Mouse (Mus musculus) neural tube, embryonic 12.5 days (tissue): ENCODE measurements at regions not wholly inside any gene's neighbourhood (a gene's known extent, or its start where the extent isn't known, plus 50 kb on each side); places are given as distances from the start of the nearest gene placed in this dataset.

Experiments
- ATAC-seq: fragments of 200-750 bp; cut with Nextera tagmentation; 2 replicates; pipeline ENCODE4 v1.8.0; 2017; ENCODE audit warnings: low read depth, mild to moderate bottlenecking, moderate TSS enrichment, moderate library complexity; ENCODE audit not compliant: low FRiP score
- H3K27ac ChIP-seq: fragments of 300-500 bp; sonication (generic); 2 replicates; pipeline ENCODE4 v1.5.1; 2016
- H3K27me3 ChIP-seq: fragments of 300-500 bp; sonication (generic); replicated peaks from 2 replicates; pipeline ENCODE4 v1.6.1; 2016; ENCODE audit warnings: mild to moderate bottlenecking
- H3K36me3 ChIP-seq: fragments of 300-500 bp; sonication (generic); 2 replicates; pipeline ENCODE4 v1.6.1; 2016; ENCODE audit warnings: mild to moderate bottlenecking
- H3K4me1 ChIP-seq: fragments of 300-500 bp; sonication (generic); 2 replicates; pipeline ENCODE4 v1.6.1; 2016
- H3K4me2 ChIP-seq: fragments of 300-500 bp; sonication (generic); replicated peaks from 2 replicates; pipeline ENCODE4 v1.6.1; 2016; ENCODE audit warnings: mild to moderate bottlenecking
- H3K4me3 ChIP-seq: fragments of 300-500 bp; sonication (generic); 2 replicates; pipeline ENCODE4 v1.5.1; 2016
- H3K9ac ChIP-seq: fragments of 300-500 bp; sonication (generic); 2 replicates; pipeline ENCODE4 v1.6.1; 2016; ENCODE audit warnings: mild to moderate bottlenecking
- H3K9me3 ChIP-seq: fragments of 300-500 bp; sonication (generic); 2 replicates; pipeline ENCODE4 v1.6.1; 2016; ENCODE audit warnings: mild to moderate bottlenecking
- WGBS: fragments of 180-500 bp; shearing (Covaris S2); methylation state at CpG from one replicate; pipeline ENCODE4 v1.1.7; 2016; 5-methylcytosine and 5-hydroxymethylcytosine counted together

- Histone ChIP-seq H3K4me3 (no peak overlapping the region), H3K27me3 (no peaks in the 10 kb centered on the region), H3K9me3 (no peaks in the 10 kb centered on the region), H3K27ac (no peak overlapping the region), H3K4me2 (no peak overlapping the region), H3K4me1 (no peaks in the 10 kb centered on the region), H3K9ac (no peak overlapping the region), H3K36me3 (no peaks in the 10 kb centered on the region)
- WGBS = 91% methylated on average over 7 of the region's 7 CpGs
- no peak for ATAC-seq
Observed at GRCm38 (mm10) chr3:141279041-141279554, 66.9 kb upstream of the Pdha2 start.

GRCm38 (mm10) chr3:141293802-141294201 is 81.6 kb upstream of the Pdha2 start:
- WGBS = 83% methylated on average over 2 of the region's 2 CpGs
- ATAC-seq = no peak
- no peaks in the 10 kb centered on the region for H3K36me3 ChIP-seq
- H3K4me2 ChIP-seq = no peak overlapping the region
- H3K27ac ChIP-seq = no peak overlapping the region
- no peaks in the 10 kb centered on the region for H3K27me3 ChIP-seq
- H3K4me1 ChIP-seq = no peaks in the 10 kb centered on the region
- no peak overlapping the region for H3K9ac ChIP-seq
- no peaks in the 10 kb centered on the region for H3K9me3 ChIP-seq
- no peak overlapping the region for H3K4me3 ChIP-seq

GRCm38 (mm10) chr3:141296897-141297296 is 84.7 kb upstream of the Pdha2 start:
- Histone ChIP-seq H3K4me2 (no peak overlapping the region), H3K9ac (no peak overlapping the region), H3K27ac (no peak overlapping the region), H3K4me1 (no peaks in the 10 kb centered on the region), H3K4me3 (no peak overlapping the region), H3K36me3 (no peaks in the 10 kb centered on the region), H3K9me3 (no peaks in the 10 kb centered on the region), H3K27me3 (no peaks in the 10 kb centered on the region)
- no peak for ATAC-seq

DNA sequence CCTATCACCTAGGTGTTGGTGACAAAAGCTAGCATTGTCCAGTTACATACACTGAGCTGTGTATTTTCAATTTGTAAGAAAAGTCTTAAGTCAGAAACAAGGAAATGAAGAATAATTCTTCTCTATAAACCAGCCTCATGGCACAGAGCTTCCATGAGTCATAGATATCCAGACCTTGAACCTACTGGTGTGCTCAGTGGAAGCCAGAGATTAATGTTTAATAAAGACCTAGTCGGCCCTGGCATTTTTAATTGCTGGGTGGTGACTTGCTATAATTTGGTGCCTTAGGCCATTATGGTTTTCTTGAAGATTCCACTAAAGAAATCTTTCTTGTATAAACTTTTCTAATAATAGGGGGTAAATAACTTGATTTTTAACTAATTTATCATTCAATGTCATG is 87.6 kb upstream of the Pdha2 start:
- Histone ChIP-seq H3K27me3 (no peaks in the 10 kb centered on the region), H3K36me3 (no peaks in the 10 kb centered on the region), H3K4me2 (no peak overlapping the region), H3K27ac (no peak overlapping the region), H3K9ac (no peak overlapping the region), H3K4me3 (no peak overlapping the region), H3K4me1 (no peaks in the 10 kb centered on the region), H3K9me3 (no peaks in the 10 kb centered on the region)
- ATAC-seq = no peak
- 96% methylated on average over 1 of the region's 1 CpGs for WGBS

DNA sequence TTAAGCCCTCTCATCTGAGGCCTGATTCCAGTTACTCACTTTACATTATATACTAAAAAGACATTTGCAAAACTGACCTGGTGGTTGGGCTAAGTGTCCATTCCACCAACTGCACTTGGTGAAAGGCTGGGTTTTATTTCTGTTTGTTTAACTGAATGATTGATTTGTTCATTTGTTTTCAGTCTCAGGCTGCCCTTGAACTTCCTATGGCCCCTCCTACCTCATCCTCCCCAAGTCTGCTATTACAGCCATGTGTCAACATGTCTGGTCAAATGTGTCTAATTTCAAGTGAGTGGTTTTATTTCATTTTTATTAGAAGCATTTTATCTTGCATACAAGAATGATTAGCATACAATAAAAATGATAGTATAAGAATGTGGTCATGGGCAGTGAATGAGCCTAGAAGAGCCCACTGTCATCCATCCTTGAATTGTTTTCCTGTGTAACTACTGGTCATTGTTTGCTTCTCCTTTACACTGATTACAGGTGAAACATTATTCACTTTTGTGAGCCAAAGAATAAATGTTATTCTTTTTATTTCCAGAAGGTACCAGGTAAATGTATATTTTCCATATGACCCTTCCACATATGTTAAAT is 121.5 kb upstream of the Pdha2 start:
- Histone ChIP-seq H3K4me2 (no peak overlapping the region), H3K27me3 (no peaks in the 10 kb centered on the region), H3K4me3 (no peak overlapping the region), H3K4me1 (no peaks in the 10 kb centered on the region), H3K27ac (no peak overlapping the region), H3K9me3 (no peaks in the 10 kb centered on the region), H3K9ac (no peak overlapping the region), H3K36me3 (no peaks in the 10 kb centered on the region)
- no peak for ATAC-seq

DNA sequence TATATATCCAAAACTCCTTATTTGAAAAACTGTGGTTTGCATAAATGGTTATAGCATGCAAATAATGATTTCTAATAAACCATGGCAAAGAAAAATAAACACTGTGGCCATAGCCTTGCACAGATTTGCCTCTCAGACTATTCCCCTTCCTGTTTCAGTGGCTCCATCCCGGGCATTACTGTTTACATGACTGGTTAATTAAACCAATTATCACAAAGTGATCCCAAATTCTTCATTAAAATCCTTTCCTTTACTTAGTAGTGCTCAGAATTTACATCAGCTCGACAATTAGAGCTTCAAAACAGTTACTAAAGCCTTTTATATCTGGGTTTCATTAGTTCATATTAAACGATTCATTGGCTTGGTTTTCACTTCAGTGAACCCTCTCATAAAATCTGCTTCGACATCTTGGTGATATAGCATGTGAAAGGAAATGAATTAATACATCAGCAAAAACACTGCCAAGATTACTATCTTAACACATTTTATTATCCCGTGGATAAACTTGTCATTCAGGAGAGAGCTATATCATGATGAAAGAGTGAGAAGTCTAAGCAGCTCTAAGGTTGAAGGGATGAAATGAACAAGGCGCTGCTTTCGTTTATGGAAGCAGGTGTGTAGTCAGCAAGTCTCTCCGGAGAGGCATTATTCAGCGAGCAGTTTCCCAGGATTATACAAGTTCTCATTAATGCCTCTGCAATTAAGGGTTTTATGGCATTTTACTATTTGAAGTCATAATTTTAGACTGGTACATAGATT is 126.2 kb upstream of the Pdha2 start:
- Histone ChIP-seq H3K27ac (no peak overlapping the region), H3K27me3 (no peaks in the 10 kb centered on the region), H3K9me3 (no peaks in the 10 kb centered on the region), H3K4me2 (no peak overlapping the region), H3K36me3 (no peaks in the 10 kb centered on the region), H3K9ac (no peak overlapping the region), H3K4me1 (no peaks in the 10 kb centered on the region), H3K4me3 (no peak overlapping the region)
- peak; percentile 37; the same call in 1 of the 2 replicates for ATAC-seq
- WGBS = 62% methylated on average over 9 of the region's 9 CpGs

GRCm38 (mm10) chr3:141353961-141354360 is 111.1 kb upstream of the Unc5c start:
- Histone ChIP-seq H3K4me1 (no peaks in the 10 kb centered on the region), H3K9me3 (no peaks in the 10 kb centered on the region), H3K27me3 (no peaks in the 10 kb centered on the region), H3K36me3 (no peaks in the 10 kb centered on the region), H3K27ac (no peak overlapping the region), H3K4me3 (no peak overlapping the region), H3K9ac (no peak overlapping the region), H3K4me2 (no peak overlapping the region)
- 87% methylated on average over 1 of the region's 1 CpGs for WGBS
- no peak for ATAC-seq

DNA sequence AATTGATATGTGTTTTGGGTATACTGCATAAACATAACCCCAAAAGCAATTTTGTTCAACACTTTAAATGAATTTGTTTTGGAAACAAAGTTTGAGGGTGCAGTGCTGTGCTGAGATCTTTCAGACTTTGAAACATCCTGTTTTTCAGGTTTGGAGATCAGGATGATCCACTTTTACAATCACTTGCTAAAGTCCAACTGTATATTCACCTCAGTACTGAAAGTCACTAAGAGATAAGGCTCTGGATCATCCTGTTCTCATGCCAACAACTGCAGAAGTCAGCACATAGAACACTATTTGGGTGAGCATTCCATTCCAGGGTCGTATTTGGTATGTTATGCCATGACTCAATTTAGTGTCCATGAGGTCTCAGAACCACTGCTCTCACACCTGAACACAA is 72.0 kb upstream of the Unc5c start:
- Histone ChIP-seq H3K36me3 (no peaks in the 10 kb centered on the region), H3K4me1 (no peaks in the 10 kb centered on the region), H3K9ac (no peak overlapping the region), H3K9me3 (no peaks in the 10 kb centered on the region), H3K4me3 (no peak overlapping the region), H3K27me3 (no peaks in the 10 kb centered on the region), H3K27ac (no peak overlapping the region), H3K4me2 (no peak overlapping the region)
- no peak for ATAC-seq
- WGBS = 79% methylated on average over 1 of the region's 1 CpGs

DNA sequence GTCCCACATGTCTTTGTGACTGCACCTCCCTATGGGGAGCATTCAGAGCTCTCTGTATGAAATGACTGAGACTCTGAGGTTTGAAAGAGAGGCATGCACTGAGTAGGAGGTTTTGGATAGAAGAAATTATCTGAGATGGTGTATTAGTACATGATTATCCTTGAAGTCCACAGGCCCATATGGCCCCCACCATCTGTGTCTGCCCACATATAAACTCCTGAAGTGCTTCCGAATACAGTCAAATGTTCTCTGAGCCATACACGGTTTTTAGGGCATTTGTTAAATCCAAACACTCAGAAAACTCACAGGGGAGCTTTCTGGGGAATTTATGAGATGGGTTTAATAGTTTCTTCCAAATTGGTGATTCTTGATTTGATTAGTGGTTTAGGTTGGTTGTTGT is 66.8 kb upstream of the Unc5c start:
- no peak overlapping the region for H3K4me2 ChIP-seq
- H3K27me3 ChIP-seq = no peaks in the 10 kb centered on the region
- H3K4me3 ChIP-seq = no peak overlapping the region
- H3K9ac ChIP-seq = no peak overlapping the region
- no peaks in the 10 kb centered on the region for H3K9me3 ChIP-seq
- H3K27ac ChIP-seq = no peak overlapping the region
- H3K4me1 ChIP-seq = no peaks in the 10 kb centered on the region
- no peaks in the 10 kb centered on the region for H3K36me3 ChIP-seq
- ATAC-seq = no peak
- 78% methylated on average over 2 of the region's 2 CpGs for WGBS
